Mouse (Mus musculus) frontal cortex, postnatal 36 days (tissue): Measurements from ENCODE around the gene Rhoh.

ENCODE experiments used
- DNase-seq, 2 experiments: peaks; one replicate each; pipeline ENCODE4 v3.0.0; 2022; ENCODE audit warnings: low spot score in 2 of 2

Gene Rhoh

DNA sequence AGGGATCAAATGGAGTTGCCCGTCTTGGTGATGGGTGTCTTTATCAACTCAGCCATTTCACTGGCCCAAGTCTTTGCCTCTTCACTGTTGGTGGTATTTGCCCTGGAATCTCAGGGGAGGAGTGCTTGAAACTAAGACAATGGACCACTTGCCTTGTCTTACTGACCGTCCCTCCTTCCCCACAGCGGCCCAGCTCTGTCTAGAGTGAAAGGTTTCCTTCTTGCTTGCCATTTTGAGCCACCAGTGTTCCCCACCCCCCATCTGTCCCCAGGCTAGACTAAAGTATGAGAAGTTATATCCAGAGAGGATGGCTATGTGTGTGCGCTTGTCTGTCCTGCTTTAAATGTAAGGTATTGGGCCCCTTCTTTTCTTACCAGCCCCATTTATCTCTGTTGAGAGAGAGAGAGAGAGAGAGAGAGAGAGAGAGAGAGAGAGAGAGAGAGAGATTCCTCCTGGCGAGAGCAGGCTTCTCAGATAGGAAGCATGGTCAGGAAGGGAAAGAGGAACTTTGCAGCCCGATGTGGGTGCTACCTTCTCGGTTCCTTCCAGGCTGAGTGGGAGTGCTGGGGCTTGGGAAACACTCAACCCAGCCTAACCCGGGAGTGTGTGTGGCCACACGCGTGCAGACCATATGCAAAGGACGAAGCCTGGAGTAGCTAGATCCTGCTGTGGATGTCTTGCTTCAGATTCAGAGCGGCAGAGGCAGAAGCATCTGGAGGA, 572 bp upstream of the Rhoh start:
- no peak for DNase-seq

DNA sequence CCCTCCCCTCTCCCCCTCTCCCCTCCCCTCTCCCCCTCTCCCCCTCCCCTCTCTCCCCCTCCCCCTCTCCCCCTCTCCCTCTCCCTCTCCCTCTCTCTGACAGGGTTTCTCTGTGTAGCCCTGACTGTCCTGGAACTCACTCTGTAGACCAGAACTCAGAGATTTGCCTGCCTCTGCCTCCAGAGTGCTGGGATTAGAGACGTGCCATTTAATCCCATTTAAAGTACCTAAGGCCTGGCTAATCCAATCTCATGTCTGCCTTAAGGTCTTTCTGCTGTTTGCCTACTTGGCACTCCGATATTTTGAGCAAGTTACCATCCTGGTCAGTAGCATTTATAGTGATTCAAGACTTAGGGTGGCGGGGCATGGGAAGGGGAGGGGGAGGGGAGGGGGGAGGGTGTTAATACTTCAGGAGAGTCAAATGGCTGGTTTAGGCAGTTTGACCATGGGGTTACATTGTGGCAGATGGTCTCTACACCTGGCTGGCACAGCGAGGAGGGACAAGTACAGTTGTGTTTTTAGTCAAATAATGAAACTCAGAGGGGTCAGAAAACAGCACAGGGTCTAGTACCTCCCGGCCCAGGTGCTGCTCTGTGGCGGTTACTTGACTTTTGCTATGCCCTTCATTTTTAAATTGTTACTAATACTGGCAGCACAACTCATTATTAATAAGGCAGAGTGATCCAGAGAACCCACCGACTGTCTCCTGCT, 1.4 kb downstream of the Rhoh start:
- DNase-seq, result no peak

DNA sequence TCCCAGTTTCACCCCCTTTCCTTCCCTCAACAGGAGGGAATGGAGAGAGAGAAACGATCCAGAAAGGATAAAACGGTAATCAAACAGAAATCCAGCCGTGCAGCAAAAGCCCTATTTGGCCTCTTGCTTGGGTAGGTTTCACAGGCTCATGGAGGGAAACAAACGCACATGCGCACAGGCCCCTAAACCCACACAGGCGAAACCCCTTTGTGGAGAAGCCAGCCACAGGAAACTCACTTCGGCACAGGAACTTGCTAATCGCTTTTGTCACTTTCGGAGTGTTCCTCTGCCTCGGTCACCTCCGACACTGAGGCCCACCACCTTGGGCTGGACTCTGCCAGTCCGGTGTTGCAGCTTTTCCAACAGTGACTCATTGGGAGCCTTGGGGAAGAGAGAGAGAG, 2.3 kb downstream of the Rhoh start:
- DNase-seq, result no peak

DNA sequence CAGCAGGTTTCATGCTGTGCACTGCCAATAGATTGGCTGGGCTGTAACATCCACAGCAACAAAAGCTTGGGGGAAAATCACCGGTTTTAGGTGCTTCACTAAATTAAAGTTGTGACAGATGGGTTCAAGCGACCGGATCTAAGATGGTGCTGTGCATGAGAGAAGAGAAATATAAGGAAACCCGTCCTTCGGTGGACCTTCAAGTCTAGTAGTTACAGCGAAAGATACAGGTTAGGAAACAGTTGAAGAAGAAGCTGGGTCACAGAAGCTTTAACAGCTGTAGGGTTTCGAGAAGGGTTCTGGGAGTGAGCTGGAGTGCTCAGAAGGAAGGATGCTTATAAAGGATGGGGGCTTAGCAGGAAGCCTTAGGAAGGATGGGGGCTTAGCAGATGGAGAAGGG, 3.5 kb downstream of the Rhoh start:
- no peak for DNase-seq

DNA sequence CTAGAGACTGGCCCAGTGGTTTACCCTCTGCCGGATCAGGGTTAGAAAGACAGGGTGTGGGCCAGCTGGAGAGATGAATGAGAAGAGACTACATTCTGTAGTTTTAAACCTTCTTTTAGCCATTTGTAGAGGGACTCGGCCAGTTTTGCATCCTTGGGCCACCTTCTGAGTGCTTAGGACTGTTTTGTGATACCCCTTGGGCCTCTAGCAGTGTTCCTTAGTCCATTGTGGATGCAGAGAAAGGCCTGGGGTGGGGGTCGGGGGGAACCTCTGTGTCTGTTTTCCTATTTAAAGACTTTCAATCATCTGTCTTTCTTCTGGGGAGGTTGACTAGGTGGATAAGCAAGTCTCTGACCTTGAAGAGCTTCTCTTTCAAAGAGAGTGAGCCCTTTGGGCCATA, 3.9 kb downstream of the Rhoh start:
- DNase-seq, result no peak

DNA sequence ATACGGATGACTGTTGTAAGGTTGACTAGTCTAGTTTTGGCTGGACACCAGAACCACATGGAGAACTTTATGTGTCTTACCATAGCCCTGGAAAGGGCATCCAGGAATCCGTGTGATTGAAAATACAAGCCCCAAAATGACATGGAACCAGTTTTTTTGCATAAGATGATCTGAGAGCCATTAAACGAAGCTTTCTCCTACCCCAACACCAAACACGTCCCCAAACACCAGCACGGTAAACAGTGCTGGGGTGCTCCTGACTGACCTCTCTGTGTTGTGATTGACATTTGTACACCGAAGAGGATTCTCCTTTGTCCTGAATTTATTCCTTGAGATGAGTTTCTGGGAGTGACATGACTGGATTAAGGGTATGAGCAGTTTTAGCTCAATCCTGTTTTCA, 5.6 kb downstream of the Rhoh start:
- no peak for DNase-seq

DNA sequence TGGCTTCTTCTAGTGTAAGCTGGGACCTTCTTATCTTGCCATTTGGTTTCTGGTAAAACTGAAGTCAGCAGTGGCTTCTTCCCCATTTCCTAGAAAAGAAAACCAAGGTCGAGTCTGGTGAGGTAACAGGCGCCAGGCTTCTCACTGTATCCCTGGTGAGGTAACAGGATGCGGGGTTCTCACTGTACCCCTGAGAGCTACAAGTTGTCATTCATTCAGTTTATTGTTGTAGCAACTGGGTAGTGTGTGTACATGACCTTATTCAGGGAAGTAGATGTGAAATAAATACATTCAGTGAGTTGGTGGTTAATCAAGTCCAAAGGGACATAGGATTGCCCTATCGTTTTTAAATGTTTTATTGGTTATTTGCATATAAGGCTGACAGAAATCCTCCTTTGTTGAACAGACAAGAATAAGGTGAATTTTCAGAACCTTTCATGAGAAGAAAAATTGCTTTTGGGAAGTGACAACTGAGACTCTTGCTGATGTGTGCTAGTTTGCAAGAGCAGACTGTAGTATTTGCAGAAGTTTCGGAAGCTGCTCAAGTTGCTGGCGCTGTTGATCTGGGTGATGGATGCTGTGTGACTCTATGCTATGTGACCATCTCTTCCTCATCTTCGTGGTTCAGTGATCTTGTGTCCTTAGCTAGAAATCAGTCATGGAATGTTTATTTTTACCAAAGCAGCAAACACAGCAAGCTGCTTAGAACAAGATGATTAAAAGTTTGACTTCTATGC, 6.5 kb downstream of the Rhoh start:
- no peak for DNase-seq

DNA sequence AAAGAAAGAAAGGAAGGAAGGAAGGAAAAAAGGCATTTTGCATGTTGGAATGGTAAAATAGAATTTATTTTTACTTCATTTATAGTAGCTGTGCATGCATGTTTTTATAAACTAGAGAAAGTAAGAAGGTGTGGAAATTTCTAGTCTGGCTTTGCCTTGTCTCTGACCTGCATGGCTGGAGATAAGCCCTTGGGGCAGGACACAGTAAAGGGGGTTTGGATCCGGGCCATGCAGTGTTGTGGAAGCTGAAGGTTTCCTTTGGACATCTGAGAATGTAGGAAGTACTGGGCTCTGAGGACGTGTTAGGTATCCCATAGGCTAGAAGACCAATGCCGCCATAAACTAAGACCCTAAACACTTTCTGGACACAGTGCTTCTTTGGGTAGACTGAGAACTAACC, 7.4 kb downstream of the Rhoh start:
- DNase-seq, result no peak

DNA sequence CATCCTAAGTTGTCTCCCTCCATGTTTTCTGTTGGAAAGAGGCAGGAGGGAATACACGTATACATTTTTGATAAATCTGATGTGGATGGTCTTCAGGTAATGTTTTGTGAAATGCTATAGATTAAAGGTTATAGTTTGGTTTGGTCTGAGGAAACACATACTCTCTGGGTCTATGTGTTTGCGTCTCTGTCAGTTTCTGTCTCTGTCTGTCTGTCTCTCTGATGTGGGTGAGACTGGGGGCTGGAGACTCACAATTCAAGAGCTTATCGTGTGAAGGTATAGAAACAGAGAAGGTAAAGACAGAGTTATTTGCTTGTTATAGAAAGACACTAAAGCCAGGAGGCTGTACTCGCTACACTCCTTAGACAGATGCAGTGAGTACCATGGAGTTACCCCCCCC, 8.6 kb downstream of the Rhoh start:
- DNase-seq, result no peak

DNA sequence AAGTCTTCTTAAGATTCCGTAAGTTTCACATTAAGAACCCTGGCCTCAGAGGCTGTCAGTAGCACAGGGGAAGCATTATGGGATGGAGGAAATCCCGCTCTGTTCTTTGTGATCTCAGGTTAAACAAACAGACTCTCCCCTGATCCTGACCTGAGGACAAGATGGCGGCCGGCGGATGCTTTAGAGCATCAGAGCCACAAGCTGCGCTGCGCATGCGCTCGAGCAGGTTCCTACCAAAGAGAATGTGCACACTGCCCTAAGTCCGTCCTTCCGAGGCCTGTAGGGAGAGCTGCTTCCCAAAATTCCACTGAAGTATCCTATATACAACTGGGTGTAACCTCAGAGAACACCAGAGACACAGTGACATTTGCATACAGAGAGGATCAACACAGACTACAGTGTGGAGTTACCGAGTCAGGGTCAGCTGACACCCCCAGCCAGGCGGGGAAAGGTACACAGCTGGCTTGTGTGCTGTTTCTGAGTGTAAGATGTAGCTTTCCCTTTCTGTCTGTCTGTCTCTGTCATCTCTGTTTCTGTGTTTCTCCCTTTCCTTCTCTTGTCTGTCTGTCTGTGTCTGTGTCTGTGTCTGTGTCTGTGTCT, 10.4 kb downstream of the Rhoh start:
- DNase-seq, result no peak

DNA sequence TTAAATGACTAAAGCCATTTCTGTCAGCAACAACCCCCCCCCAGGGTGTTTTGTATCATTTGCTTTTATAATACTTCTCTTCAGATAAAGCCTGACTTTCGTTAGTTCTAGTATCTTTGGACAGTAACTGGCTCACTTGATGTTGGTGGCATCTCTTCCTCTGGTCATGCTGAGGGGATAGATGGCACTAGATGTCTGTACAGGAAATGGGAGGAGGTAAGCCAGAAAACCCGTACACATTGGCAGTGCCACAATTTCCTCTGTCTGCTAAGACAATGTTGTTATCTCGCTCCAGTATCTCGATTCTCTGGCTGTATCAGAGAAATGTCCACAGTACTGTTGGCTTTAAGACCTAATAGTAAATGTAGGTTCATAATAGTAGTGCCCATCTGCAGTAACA, 12.2 kb downstream of the Rhoh start:
- no peak for DNase-seq

DNA sequence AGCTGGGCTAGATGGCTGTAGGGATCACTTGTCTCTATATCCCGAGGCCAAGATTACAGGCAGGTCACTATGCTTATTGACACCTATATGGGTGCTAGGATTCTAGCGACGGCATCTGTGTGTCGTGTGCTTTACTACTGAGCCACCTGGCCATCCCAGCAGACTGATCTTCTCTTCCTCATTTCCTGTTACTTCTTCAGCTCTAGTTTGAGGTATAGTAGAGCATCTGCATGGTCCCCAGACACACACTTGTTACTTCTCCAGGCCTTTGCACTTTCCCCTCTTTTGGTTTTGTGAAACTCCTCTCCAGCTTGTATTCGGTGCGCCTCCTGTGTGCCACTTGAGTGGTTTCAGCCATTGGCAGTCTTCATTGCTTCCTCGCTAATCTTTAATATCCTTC, 14.3 kb downstream of the Rhoh start:
- no peak for DNase-seq

DNA sequence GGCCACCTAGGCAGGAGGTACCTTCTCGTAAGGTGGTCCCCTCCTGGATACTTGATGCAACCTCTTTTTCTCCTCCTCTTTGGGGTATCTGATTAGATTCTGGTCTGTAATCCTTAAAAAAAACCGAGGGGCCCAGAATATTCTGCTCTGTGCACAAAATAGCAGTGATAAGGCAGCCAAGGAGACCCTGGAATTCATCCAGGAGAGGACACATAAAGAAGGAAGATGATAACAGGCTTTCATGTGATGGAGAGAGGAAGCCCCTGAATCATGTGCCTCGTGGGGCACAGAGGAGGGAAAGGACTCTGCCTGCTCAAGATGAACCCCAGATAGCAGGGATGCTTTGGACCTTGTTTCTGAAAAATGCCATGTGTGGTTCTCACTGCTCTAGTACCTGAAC, 17.4 kb downstream of the Rhoh start:
- no peak for DNase-seq

DNA sequence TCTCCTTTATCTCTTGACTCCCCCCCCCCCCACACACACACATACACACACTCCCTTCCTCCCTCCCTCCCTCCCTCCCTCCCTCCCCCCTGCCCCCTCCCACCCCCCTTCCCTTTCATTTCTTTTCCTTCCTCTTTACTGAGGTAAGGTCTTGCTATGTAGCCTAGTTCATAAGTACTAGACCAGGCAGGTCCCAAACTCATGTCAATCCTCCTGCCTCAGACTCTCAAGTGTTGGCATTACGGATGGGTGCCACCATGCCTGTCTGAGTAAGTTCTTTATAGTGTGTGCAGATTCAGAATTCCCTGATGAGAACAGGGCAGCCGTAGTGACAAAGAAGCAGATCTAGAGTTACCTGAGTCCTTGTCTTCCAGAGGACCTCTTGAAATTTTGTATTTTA, 20.2 kb downstream of the Rhoh start:
- DNase-seq, result no peak

DNA sequence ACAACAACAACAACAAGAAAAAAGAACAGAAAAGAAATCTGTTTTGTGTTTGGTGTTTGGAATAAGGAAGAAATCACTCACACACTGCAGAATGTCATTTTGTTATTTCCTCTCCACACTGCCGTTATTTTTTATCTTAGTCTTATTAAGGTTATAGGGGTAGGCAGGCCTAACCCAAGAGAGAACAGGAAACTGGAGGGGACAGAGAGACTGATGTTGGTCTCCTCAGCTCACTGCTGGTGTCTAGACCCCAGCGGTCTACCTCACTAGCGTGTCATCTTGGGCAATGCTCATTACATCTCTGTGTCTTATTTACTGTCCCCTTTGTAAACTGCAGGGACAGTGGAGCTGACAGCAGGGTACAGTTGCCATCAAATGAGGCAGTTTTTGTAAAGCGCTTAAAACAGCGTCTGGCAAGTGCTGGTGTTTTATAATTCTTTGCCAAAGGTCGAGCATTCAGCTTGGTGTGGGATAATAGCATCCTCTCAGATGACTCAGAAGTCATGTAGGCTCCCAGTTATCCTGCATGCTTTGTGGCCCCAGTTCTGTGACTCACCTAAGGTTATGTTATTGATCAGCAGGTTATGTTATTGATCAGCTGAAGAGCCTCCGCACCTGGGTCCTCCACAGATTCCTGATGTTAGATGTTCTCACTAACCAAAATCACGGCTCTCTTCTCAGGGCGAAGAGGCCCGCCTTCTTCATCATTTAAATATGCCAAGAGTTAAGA, 21.6 kb downstream of the Rhoh start:
- DNase-seq, result no peak

DNA sequence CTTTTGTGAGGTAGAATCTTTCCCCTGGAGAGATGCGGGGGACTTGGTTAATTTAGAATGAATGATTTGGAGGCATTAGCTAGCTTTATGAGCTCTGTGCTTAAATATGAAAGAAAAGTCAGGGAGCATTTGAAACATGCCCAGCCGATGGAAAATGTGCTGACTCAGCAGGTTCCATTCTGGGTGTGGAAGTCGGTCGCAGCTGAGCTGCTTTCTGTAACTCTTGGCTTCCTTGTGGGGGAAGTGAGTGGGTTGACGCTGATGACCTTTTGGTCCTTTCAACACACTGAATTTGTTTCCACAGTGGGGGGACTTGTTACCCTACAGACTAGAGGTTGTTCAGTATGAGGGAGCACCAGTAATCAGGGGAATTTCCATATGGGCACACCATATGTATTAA, 22.3 kb downstream of the Rhoh start:
- no peak for DNase-seq

DNA sequence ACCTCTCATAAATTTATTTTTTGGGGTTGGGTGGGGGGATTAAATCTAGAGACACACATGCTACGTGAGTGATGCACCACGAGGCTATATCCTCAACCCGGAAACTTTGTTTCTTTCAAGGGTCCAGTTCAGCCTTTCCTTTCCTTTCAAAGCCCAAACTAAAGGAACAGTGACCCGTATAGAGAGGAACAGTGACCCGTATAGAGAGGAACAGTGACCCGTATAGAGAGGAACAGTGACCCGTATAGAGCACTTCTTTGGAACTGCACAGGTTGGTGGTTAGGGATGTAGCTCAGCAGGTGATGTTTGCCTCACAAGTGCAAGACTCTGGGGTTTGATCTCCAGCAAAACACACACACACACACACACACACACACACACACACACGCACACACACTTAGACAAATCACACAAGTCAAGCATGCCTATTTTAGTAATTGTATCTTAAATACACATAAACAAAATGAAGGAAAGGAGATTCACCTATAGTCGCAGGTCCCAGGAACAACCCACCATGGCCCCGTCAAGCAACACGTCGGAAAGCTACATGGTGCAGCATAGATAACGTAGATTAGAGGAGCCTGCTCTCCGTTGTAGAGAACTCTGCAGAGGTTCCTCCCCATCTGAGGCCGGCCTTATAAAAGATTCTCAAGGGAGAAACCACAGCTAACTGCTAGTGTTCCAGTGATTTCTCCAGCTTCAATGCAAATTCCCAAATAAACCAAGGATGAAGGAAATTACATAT, 24.9 kb downstream of the Rhoh start:
- DNase-seq, result no peak

DNA sequence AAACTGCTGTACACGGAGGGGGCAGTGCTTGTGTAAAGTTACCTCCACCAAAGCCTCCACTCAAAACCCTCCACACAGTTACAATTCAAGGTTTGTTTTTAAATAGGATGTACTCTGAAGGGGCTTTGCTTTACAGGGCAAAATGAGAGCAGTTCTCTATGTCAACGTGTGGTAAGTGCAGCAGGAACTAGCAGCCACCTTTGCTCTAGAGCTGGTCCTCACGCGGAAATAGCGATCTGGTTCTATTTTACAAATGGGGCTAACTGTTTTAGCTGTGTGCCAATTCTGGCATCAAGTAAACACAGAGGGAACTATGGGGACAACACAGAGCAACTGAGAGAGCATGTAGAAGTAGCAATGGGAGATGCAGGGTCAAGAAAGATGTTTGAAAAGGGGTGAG, 27.1 kb downstream of the Rhoh start:
- no peak for DNase-seq

DNA sequence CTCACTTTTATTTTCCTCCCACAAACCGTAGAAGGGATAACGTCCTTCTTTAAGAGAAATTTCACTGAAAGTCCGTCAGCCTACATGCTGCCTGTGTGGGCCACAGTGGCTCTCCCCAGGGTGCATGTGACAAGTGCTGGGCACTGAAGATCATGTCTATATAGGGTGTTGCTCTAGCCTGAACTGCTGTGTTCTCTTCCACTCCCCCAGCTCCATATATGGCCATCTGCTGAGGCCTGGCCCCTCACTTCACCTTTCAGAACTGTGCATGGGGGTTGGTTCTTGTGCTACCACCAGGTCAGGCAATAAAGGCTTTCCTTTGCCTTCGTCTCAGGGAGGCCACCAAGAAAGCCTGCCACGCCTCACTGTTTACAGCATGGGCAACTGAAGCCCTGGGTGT, 28.0 kb downstream of the Rhoh start:
- no peak for DNase-seq

DNA sequence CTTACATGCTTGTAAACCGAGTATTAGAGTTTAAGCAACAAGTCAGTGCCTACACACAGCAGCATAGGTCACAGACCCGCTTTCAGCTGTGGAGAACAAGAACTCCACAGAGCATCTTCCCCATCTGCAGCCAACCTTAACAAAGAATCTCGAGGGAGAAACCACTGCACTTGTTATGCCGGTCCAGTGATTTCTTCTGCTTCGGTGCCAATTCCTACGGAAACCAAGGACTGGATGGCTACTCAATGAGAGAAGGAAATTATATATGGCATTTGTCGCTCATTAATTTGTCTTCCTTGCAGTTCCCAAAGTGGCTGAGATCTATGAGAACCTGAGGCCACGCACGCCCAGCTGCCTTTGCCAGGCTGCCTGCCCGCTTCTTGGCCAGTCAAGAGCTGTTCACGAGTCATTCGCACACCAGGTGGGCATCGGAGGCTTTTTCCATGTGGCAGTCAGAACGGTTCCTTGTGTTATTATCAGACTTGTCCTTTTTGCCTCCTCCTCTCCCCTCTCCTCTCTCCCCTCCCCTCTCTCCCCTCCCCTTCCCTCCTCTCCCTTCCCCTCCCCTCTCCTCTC, 30.3 kb downstream of the Rhoh start:
- DNase-seq, result peak in 1 of 2 experiments; percentile 8

DNA sequence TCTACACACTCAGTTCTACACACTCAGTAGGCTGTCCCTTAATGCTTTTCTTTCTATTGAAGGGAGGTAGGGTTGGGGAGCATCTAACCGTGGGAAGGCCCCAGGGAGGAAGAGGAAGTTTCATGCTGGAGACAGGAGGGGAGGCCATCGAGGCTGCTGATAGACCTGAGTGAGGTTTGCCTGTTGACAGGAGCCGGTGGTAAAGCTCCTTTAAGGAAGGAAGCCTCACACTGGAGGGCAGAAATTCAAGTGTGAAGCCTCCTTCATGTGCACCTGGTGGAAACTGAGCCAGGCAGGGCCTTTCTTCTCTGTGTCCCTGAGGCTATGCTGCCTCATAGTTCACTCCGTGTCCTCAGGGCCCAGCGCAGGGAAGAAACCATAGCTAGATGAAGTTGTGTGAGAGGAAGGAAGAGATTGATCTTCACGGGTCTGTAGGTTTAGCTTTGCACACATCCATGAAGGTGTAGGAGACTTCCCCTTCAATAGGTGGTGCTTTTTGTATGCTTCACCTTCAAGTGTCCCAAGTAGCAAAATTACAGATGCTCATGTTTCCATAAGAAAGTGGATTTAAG, 34.2 kb downstream of the Rhoh start:
- no peak for DNase-seq
